Mouse (Mus musculus): Measurements from ENCODE around the gene 1190005I06Rik.

1190005I06Rik gene

DNA sequence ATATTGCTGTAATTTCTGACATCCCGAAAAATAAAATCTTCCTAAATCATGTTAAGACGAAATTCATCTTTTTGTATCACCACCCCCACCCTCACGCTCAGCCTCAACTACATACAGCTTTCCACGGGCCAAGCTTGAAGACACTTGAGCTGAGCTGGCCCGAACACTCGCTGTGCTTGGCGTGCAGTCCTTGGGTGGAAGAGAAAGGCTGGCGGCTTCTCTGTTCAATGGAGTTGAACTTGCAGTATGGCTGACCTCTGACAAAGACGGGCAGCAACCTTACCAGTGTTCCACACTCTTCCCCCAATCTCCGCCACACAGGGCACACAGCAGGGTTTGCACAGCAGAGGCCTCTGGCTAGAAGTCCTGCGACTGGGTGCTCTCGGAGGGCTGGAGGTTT lies 66.1 kb downstream of the 1190005I06Rik start:
- in situ Hi-C loops (cut with MboI, MseI) = loop anchor here (25.0 kb wide), 1 partner anchor 1019 kb away; the partner anchor contains the start of gene Mbtps1

DNA sequence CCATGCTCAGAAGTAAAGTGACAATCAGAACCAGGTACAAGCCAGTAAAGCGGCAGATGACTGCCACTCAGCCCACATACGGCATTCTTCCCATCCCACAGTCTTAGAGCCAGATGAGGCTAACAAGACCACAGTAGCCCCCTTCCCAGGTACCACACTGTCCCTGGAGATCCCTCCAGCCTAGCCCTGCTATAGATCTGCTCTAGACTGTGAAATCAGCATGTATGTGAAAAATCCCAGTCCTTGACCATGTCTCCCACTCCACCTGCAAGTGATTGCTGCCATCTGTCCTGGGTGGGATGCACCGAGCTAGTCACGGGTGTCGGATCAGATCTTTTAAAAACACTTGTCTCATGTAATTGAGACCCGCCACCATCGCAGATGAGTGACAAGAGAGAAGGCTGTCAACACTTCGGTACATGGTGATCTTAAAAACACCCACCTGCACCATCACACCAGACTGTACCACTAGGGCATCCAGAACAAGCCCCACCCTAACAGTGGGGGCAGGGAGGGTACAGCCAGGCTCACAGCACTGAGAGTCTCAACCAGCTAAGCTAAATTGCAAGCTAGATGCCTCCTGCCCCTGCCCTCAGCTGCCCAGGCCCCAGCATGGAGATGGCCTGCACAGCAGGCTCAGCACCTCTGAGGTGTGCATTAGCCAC lies 67.0 kb downstream of the 1190005I06Rik start:
- in situ Hi-C loops (cut with MboI, MseI) = loop anchor here (25.0 kb wide), 1 partner anchor 1018 kb away; the partner anchor contains the start of gene Mbtps1

DNA sequence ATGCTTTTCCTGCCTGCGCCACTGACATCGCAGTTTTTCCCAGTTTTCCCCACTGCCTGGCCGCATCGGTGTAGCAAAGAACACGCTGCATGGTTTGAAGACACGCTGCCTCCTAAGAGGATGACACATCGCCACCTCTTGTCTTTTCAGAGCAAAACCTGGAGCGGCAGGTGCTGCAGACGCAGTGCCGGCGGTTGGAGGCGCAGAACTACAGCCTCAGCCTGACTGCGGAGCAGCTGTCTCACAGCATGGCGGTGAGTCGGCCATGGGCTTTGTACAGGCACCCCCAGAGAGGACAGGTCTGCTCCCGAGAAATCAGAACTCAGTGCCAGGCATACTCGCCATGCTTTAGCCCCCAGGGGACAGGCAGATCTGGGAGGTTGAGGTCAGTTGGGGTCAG lies 69.6 kb downstream of the 1190005I06Rik start:
- in situ Hi-C loops (cut with MboI, MseI) = loop anchor here (25.0 kb wide), 1 partner anchor 1016 kb away; the partner anchor contains the start of gene Mbtps1

DNA sequence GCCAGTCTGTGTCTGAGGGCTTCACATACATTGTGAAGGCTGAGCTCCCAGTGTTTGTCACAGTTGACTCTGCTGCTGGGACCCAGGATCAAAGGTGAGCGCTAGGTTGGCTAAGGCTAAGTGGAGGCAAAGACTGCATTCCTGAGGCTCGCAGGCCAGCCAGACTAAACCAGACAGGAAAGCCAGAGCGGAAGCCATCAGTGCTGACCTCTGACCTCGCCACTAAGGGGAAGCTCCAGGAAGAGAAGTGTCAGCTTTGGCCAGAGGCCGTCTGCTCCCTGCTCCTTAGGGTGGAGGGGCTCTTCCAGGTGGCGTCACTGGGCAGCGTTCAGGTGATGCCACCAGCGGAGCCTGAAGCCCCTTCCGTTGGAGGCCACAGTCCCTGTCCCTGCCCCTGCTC lies 71.6 kb downstream of the 1190005I06Rik start:
- in situ Hi-C loops (cut with MboI, MseI) = loop anchor here (25.0 kb wide), 1 partner anchor 1014 kb away; the partner anchor contains the start of gene Mbtps1

DNA sequence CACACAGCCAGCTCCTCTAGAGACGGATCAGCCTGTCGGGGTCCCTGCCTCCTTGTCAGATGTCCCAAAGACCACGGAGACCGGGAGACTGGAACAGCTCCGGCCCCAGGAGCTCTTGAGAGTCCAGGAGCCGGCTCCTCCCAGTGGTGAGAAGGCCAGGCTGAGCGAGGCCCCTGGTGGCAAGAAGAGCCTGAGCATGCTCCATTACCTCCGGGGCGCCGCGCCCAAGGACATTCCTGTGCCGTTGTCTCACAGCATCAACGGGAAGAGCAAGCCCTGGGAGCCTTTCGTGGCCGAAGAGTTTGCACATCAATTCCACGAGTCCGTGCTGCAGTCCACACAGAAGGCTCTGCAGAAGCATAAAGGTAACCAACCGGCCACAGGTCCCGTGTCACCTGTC lies 72.5 kb downstream of the 1190005I06Rik start:
- in situ Hi-C loops (cut with MboI, MseI) = loop anchor here (25.0 kb wide), 1 partner anchor 1013 kb away; the partner anchor contains the start of gene Mbtps1

DNA sequence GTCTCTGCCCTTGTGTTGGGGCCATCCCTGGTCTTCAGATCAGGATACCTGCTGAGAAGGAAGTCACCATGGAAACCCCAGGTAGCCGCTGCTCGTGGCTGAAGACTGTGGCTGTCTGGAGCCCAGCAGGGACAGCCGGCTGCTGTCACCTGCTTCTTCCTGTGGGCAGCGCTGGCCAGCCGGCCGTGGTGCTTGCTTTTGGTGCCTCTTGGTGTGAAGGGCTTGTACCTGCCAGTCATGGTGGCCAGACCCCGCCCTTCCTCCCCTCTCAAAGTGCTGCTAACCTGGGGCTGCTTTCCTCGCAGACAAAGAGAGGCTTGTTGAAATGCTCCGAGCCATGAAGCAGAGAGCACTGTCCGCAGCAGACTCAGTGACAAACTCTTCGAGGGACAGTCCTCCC lies 73.6 kb downstream of the 1190005I06Rik start:
- in situ Hi-C loops (cut with MboI, MseI) = no loop called here

DNA sequence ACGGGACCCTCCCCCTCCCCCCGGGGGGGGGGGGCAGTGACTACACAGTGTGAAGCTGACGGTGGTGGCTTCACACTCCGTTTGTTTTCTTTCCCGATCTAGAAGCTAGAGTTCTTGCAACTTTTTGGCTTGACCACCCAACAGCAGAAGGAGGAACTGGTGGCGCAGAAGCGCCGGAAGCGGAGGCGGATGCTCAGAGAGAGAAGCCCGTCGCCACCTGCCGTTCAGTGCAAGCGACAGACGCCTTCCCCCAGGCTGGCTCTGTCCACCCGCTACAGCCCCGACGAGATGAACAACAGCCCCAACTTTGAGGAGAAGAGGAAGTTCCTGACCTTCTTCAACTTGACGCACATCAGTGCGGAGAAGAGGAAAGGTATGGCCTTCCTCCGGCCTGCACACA lies 74.9 kb downstream of the 1190005I06Rik start:
- in situ Hi-C loops (cut with MboI, MseI) = no loop called here

DNA sequence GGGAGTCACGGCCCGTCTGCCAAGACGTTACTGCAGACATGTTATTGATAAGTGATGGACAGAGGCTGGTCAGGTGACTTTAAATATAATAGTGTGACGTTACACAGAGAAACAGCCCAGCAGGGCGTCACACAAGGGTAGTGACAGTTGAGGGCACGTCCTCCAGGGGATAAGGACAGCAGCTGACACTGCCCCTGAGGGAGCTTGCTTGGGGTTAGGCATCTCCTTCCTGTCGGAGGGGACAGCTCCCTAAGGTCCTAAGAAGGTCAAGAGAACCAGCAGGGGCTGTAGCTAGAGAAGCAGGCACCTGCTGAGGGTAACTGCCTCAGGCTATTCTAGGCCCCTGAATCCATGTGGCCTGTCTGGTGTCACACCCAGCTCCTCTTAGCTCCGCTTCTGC lies 75.9 kb downstream of the 1190005I06Rik start:
- in situ Hi-C loops (cut with MboI, MseI) = no loop called here

DNA sequence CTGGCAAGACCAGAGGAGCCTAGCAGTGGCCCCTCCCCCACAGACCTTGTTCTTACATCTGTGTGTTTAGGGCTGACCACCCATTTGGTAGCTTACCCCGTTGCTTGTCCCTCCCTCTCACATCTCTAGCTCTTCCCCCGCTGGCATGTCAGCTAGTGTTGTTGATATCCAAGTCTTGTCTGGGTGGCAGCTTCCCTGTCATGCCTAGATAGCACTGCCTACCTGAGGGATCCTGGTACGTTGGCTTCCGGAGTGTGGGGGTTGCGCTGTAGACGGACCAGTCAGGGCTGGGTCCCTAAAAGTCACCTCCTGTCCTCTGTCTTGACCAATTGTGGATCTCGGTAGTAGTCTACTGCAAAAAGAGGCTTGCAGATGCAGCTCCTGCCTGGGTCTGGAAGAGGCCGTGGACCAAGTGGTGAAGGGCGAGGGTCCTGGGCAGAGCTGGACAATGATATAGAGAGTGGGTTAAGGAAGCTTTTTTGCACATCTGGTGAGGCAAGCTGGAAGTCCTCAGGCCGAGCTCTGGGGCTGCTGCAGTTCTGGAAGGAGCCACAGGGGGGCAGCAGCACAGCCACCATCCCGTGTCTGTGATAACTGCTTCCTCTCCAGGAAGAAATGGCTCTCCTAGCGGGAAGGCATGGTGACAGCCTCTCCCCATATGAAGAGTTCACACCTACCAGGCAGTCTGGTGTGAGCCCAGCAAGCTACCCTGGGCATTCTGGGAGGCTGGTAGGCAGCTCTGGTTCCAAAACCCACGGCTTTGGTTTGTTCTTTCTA lies 77.3 kb downstream of the 1190005I06Rik start:
- in situ Hi-C loops (cut with MboI, MseI) = no loop called here

DNA sequence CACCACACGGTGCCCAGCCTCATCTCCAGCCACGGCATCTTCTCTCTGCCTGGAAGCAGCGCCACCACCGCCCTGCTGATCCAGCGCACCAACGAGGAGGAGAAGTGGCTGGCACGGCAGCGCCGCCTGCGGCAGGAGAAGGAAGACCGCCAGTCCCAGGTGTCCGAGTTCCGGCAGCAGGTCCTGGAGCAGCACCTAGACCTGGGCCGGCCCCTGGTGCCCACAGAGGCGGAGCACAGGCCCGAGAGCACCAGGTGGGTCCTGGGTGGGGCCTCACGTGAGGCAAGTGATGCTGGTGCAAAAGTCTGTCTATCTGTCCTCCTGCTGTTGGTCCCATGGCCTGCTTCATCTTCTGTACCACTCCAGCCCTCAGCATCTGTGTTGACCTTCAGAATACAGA lies 78.3 kb downstream of the 1190005I06Rik start:
- in situ Hi-C loops (cut with MboI, MseI) = no loop called here

DNA sequence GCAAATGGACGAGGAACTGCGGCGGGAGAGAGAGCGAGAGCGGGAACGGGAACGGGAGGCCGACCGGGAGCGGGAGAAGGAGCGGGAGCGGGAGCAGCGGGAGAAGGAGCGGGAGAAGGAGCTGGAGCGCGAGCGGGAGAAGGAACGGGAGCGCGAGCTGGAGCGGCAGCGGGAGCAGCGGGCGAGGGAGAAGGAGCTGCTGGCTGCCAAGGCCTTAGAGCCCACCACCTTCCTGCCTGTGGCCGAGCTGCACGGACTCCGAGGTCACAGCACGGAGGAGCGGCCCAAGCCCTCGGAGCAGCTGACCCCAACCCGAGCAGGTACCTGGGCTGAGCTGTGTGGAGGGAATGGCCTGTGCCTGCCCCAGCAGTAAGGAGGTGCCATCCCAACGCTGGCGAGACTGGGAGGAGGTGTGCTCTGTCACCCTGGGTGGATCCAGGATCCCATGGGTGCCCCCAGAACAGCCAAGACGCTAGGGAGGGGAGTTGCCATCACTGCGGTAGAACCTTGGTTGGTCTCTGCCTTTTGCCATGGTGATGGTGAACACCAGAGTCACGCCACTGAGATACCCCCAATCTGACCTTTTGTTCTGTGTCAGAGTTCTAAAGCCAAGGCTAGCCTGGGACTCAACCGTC lies 79.2 kb downstream of the 1190005I06Rik start:
- in situ Hi-C loops (cut with MboI, MseI) = no loop called here

DNA sequence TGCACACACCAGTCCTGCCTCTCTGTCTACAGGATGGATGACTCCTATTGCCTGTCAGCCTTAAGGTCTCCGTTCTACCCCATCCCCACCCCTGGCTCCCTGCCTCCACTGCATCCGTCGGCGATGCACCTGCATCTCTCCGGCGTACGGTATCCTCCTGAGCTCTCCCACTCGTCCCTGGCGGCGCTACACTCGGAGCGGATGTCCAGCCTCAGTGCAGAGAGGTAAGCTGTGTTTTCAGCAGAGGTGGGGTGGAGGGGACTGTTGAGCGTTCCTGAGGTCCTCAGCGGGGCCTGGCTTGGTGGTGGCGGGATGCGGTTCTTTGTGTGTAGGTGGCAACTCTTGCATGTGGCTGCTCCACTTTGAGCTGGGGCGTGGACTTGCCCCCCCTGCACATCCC lies 79.7 kb downstream of the 1190005I06Rik start:
- in situ Hi-C loops (cut with MboI, MseI) = no loop called here

DNA sequence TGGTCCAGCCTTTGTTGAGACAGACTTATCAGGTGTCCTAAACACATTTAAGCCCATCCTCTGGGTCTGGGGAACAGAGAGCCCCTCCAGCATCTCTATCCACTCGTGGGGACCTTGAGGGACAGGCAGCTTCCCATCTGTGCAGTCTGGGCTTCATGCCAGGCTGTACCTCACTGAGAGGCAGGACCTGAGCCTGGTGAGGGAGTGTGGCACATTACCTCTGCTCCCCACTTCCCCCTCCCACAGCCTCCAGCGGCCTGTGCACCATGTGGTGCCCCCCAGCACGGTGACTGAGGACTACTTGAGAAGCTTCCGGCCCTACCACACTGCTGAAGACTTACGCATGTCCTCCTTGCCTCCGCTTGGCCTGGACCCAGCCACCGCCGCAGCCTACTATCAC lies 80.8 kb downstream of the 1190005I06Rik start:
- in situ Hi-C loops (cut with MboI, MseI) = no loop called here

DNA sequence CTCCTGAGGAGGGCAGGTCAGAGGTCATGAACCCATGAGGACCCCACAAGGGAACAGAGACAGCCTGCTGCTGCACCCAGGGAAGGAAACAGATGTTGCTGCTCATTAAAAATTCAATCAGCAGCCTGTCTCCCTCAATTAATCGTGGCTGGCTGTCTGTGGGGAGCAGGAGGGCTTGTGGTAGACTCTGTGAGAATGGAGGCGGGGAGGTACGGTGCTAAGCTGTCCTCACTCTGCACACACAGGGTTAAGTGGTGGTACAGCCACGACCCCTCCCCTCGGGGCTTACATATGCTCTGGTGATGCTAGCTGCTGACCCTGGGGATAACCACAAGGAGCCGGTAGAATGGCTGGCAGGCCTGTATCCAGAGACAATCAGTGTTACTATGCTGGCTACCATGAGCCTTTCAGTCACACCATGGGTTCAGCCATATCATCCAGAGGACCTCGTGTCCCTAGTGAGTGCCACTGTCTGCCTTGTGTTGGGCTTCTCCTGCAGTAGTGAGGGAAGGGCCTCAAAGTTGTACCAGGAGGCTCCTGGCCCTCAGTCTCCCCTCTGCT lies 82.2 kb downstream of the 1190005I06Rik start:
- in situ Hi-C loops (cut with MboI, MseI) = no loop called here

DNA sequence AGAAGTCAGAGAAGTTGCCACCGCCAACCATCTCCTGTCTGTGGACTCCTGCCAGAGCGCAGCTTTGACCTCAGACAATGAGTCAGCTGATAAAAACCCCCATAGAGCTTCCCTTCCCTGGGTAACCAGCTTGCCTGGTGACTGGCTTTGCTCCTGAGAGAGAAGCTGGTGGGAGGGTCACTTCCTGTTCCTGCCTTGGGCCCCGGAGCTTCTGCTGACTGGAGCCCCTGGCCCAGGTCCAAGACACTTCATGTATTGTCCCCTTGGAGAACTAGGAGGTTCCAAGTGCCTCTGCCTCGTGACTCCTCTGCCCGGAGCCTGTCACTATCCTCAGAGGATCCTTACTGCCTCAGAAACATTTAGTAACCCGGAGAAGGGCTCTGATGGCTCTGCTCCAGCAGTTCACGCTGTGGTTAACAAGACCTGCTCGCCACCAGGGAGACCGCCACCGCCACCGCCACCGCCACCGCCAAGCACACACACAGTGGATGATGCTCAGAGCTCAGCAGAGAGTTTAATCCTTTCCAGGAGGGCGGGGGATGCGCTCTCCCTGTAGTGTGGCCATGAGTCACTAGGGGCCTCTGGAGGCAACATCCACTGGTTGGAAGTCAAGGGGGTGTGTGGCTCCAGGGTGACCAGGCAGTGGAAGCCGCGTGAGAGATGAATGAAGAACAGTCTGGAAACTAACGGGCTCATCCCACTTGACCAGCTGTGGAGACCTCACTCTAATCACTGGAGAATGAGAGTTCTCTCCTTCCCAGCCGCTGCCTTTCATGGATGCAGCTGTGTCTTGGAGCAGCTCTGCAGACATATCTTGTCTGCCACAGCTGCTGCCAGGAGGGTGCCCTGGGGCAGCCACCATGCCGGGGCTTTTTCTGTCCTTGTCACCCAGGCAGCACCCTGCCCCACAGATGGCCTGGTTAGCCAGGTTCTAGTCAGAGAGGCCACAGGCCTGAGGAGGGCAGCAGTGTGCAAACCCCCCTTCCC lies 83.3 kb downstream of the 1190005I06Rik start:
- in situ Hi-C loops (cut with MboI, MseI) = no loop called here

DNA sequence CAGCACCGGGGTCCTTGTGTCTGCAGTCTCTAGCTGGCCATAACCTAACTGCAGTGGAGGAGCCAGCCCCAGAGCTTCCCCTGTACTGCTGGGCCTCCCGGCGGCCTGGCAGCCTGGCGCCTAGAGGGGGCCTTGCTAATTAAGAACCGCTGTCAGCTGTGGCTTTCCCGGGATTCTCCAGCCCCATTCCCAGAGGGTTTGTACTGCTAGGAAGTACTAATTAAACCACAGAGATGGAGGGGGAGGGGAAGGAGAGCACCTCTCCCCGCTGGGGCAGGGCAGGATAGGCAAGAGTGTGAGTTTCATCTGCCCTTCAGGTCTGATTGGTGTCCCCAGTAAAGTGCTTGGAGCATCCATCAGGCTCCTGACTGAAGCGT lies 84.1 kb downstream of the 1190005I06Rik start:
- in situ Hi-C loops (cut with MboI, MseI) = no loop called here

DNA sequence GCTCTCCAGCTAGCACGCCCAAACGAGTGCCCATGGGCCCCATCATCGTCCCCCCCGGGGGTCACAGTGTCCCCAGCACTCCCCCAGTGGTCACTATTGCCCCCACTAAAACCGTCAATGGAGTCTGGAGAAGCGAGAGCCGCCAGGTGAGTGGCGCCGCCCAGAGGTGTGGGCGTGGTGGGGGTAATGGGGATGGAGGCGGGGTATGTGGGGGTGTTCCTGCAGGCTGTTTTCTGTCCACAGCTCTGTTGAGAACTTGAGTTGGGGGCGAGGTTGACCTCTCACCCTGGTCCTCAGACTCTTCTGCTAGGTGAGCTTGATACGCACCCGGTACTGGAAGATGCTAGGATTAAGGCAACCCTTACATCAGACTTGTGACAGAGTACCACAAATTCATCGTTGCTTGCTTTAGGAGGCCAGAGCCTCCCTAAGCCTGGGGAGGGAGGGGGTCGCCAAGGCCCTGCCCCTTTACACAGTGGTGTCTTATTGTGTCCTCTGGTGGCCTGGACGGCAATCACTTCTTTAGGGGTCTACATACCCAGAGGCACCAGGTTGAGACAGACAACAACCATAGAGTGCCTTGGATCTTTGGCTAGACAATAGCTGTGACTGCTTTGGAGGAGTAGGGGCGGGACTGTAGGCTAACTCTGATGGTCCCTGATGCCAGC lies 84.6 kb downstream of the 1190005I06Rik start:
- in situ Hi-C loops (cut with MboI, MseI) = no loop called here

DNA sequence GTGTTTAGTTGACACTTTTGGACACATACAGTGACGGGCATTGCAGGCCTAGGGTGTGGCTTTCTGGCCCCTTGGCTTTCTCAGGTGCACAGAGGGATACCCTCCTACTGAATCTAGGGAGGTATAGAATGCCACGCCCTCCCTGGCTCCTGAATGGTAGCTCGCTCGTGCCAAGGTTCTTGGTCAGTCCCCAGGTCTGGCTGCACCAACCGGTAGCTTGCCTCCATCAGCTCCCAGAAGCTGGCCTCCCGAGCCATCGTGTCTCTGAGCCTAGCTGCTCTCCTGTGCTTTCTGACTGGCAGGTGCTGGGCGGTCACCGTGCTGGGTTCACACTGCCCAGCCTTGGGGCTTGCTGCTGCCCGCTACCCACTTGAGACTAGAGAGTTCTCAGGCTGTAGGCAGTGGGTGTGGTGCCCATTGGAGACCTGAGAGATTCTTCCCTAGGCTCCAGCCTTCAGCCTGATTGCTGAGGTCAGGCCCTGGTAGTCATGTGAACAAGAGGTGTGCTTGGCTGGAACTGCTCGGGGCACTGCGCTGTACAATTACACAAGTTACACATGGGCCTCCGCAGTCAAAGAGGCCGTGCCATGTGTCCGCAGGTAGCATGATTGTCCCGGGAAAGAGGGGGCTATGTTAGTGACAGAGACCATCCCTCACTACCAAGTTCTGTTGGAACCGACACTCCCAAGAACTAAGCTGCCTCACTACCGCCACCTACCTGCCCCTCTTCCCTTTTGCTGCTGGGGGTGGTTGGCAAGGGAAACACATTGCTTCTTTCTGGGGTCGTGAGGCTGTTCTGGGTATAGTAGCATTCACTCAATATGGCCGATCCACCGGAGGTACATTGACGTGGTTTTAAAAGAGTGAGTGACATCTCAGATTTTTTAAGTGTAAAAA lies 85.6 kb downstream of the 1190005I06Rik start:
- in situ Hi-C loops (cut with MboI, MseI) = no loop called here

DNA sequence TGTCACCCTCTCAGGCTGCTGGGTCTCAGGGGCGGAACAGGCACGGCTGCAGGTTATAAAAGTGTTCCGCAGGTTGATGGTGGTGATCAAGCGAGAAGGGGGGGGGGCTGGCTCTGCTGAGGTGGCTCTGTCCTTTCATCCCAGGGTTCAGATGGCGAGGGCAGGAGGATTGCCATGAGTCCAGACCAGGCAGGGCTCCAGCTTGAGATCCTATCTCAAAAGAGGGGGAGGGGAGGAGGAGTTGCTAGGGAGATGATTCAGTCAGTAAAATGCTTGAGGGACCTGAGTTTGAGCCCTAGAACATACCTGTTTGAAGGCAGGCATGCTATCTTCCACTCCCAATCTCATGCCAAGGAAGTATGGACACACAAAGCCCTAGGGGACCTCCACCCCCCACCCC lies 86.9 kb downstream of the 1190005I06Rik start:
- in situ Hi-C loops (cut with MboI, MseI) = no loop called here

Measured in T-helper 2 cell (primary cell).